Mouse (Mus musculus): ENCODE data around the gene Atg2a. TPM values are rescaled to one million over a fixed set of nuclear protein-coding genes. Genes with fewer than 3 reads are reported as not detected.

Atg2a gene
- polyA plus RNA-seq, 1 experiment from 2014 or later: 13.6 TPM

GRCm38 (mm10) chr19:6270661-6271060, 29.2 kb downstream of the Atg2a start:
- H3K4me2 ChIP-seq (replicated peaks): no peak overlapping the region
- no peak overlapping the region for H3K4me3 ChIP-seq
- no peak overlapping the region for H3K27ac ChIP-seq (replicated peaks)
- no peak overlapping the region for H3K9ac ChIP-seq (replicated peaks)
- 0 out of 2 replicates have a peak, but pooled peaks cover 7% of the 10 kb centered on the region for H3K27me3 ChIP-seq
- H3K4me1 ChIP-seq: peaks cover 8% of the 10 kb centered on the region
- H3K36me3 ChIP-seq: no peaks in the 10 kb centered on the region
- WGBS: 62% methylated on average over 9 of the region's 9 CpGs
- no peak for ATAC-seq (ENCODE audit: low FRiP score, low read depth)
- no peaks in the 10 kb centered on the region for H3K9me3 ChIP-seq

DNA sequence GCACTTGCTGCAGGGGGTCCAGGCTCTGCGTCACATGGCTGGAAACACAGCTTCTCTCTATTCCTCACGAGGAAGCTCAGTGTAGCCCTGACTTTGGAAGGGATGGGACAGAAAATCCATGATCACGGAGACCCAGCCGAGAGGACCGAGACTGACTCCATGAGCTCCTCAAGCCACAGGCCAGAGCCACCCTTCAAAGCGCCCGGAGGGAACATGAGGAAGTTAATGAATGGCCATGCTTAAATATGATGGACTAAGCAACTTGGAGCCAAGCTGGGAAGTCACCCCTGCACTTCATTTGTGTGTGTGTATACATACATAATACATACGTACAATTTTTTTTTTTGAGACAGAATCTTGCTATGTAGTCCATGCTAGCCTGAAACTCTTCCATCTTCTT, 29.7 kb downstream of the Atg2a start:
- no peak overlapping the region for H3K4me3 ChIP-seq
- H3K9me3 ChIP-seq: no peaks in the 10 kb centered on the region
- 0 out of 2 replicates have a peak, but pooled peaks cover 7% of the 10 kb centered on the region for H3K27me3 ChIP-seq
- H3K9ac ChIP-seq (replicated peaks): no peak overlapping the region
- no peak overlapping the region for H3K4me2 ChIP-seq (replicated peaks)
- H3K4me1 ChIP-seq: peaks cover 13% of the 10 kb centered on the region
- no peaks in the 10 kb centered on the region for H3K36me3 ChIP-seq
- ATAC-seq (ENCODE audit: low FRiP score, low read depth): no peak
- H3K27ac ChIP-seq (replicated peaks): no peak overlapping the region
- WGBS: 31% methylated on average over 8 of the region's 8 CpGs

GRCm38 (mm10) chr19:6272053-6272452, 30.6 kb downstream of the Atg2a start:
- ATAC-seq (ENCODE audit: low FRiP score, low read depth): no peak
- no peak overlapping the region for H3K9ac ChIP-seq (replicated peaks)
- H3K27ac ChIP-seq (replicated peaks): no peak overlapping the region
- H3K4me1 ChIP-seq: peaks cover 14% of the 10 kb centered on the region
- no peaks in the 10 kb centered on the region for H3K9me3 ChIP-seq
- 0 out of 2 replicates have a peak, but pooled peaks cover 7% of the 10 kb centered on the region for H3K27me3 ChIP-seq
- no peak overlapping the region for H3K4me3 ChIP-seq
- H3K4me2 ChIP-seq (replicated peaks): no peak overlapping the region
- WGBS: 72% methylated on average over 7 of the region's 7 CpGs
- no peaks in the 10 kb centered on the region for H3K36me3 ChIP-seq

GRCm38 (mm10) chr19:6272738-6273137, 31.3 kb downstream of the Atg2a start:
- no peak for ATAC-seq (ENCODE audit: low FRiP score, low read depth)
- Histone ChIP-seq H3K4me3 (no peak overlapping the region), H3K9me3 (no peaks in the 10 kb centered on the region), H3K9ac (replicated peaks) (no peak overlapping the region), H3K36me3 (no peaks in the 10 kb centered on the region), H3K27ac (replicated peaks) (no peak overlapping the region), H3K4me1 (peaks cover 15% of the 10 kb centered on the region), H3K27me3 (0 out of 2 replicates have a peak, but pooled peaks cover 3% of the 10 kb centered on the region), H3K4me2 (replicated peaks) (no peak overlapping the region)
- 92% methylated on average over 4 of the region's 4 CpGs for WGBS

DNA sequence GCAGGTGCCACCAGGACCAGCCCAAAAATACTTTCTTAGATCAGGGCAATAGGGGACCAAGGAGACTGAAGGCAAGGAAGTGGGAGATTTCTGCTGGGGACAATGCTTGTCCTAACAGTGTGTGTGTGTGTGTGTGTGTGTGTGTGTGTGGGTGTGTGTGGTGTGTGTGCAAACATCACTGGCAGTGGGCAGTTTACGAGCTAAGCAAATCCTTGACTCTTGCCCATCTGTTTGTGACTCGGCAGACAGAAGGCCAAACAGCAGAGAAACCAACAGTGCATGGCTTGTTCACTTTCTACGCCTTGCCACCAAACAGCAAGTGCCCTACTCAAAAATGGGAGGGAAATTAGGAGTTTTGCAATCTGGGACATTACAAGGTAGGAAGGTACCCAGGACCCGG, 32.1 kb downstream of the Atg2a start:
- WGBS: 90% methylated on average over 4 of the region's 4 CpGs
- no peak overlapping the region for H3K9ac ChIP-seq (replicated peaks)
- no peaks in the 10 kb centered on the region for H3K27me3 ChIP-seq
- H3K4me3 ChIP-seq: no peak overlapping the region
- H3K4me1 ChIP-seq: peaks cover 20% of the 10 kb centered on the region
- no peak overlapping the region for H3K27ac ChIP-seq (replicated peaks)
- no peak overlapping the region for H3K4me2 ChIP-seq (replicated peaks)
- H3K9me3 ChIP-seq: no peaks in the 10 kb centered on the region
- ATAC-seq (ENCODE audit: low FRiP score, low read depth): no peak
- H3K36me3 ChIP-seq: no peaks in the 10 kb centered on the region

GRCm38 (mm10) chr19:6273998-6274608, 32.6 kb downstream of the Atg2a start:
- Histone ChIP-seq H3K9ac (replicated peaks) (no peak overlapping the region), H3K36me3 (no peaks in the 10 kb centered on the region), H3K4me1 (peaks cover 26% of the 10 kb centered on the region), H3K27ac (replicated peaks) (no peak overlapping the region), H3K9me3 (no peaks in the 10 kb centered on the region), H3K4me2 (replicated peaks) (no peak overlapping the region), H3K4me3 (no peak overlapping the region), H3K27me3 (no peaks in the 10 kb centered on the region)
- 92% methylated on average over 13 of the region's 13 CpGs for WGBS
- no peak for ATAC-seq (ENCODE audit: low FRiP score, low read depth)

GRCm38 (mm10) chr19:6275740-6276389, 34.4 kb downstream of the Atg2a start:
- Histone ChIP-seq H3K27ac (replicated peaks) (peak overlapping the region; percentile 56), H3K9ac (replicated peaks) (peak overlapping the region; percentile 72), H3K36me3 (peaks cover 12% of the 10 kb centered on the region; the same call in 1 of the 2 replicates), H3K9me3 (no peaks in the 10 kb centered on the region), H3K4me1 (peaks cover 37% of the 10 kb centered on the region), H3K4me2 (replicated peaks) (peak overlapping the region; percentile 95), H3K4me3 (peak overlapping the region; percentile 82), H3K27me3 (no peaks in the 10 kb centered on the region)
- ATAC-seq (ENCODE audit: low FRiP score, low read depth): peak; percentile 31; the same call in 1 of the 2 replicates
- 8% methylated on average over 15 of the region's 15 CpGs for WGBS

- Histone ChIP-seq H3K36me3 (peaks cover 20% of the 10 kb centered on the region), H3K27ac (replicated peaks) (peak within 1 kb of the TSS; percentile 78), H3K4me1 (peaks cover 37% of the 10 kb centered on the region), H3K9me3 (no peaks in the 10 kb centered on the region), H3K9ac (replicated peaks) (peak within 1 kb of the TSS; percentile 88), H3K27me3 (no peaks in the 10 kb centered on the region), H3K4me3 (peak within 1 kb of the TSS; percentile 82), H3K4me2 (replicated peaks) (peak within 1 kb of the TSS; percentile 95)
- peak; percentile 98 for ATAC-seq (ENCODE audit: low FRiP score, low read depth)
- under 1% methylated on average over 103 of the region's 106 CpGs for WGBS
Measured at GRCm38 (mm10) chr19:6276426-6277421, 35.3 kb downstream of the Atg2a start, which contains the start of gene Ehd1. Gene Ehd1 (plus strand): TSS chr19:6276725.

DNA sequence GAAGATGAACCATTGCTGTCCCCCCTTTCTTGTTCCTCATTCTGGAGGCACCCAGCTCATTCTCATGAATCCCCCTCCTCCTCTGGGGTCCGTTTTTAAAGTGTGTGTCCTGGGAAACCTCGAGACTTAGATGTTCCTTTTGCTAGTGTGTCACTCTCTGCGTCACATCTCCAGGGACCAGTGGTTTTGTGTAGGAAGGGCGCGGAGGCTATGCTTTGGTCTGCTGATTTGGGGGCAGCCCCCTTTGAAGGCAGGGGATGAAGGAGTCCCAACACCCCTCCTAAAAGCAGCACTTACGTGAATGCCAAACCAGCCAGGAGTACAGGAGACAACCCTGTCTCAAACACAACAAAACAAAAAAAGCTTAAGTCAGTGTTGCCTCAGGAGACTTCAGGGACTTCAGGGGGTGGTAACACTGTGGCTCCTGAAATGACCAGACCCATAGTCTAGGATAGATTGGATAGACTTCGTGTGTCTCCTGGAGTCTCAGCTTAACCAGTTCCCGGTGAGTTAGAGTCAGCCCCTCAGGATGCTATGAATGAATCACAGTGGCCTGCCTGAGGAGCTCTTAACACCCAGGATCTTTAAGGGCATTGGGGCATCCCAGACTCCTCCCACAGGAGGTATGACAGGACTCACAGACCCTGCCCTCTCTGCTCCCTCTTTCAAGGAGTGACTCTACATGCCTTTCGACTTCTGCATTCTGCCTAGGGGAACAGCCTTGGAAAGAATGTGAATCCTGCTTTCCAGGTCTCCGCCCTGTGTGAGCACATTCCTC, 36.4 kb downstream of the Atg2a start:
- Histone ChIP-seq H3K4me1 (peaks cover 37% of the 10 kb centered on the region), H3K27ac (replicated peaks) (no peak overlapping the region), H3K27me3 (no peaks in the 10 kb centered on the region), H3K4me3 (peak overlapping the region; percentile 82), H3K36me3 (peaks cover 31% of the 10 kb centered on the region), H3K4me2 (replicated peaks) (peak overlapping the region; percentile 95), H3K9ac (replicated peaks) (peak overlapping the region; percentile 88), H3K9me3 (no peaks in the 10 kb centered on the region)
- WGBS: 10% methylated on average over 10 of the region's 10 CpGs
- ATAC-seq (ENCODE audit: low FRiP score, low read depth): no peak

GRCm38 (mm10) chr19:6278439-6279073, 37.1 kb downstream of the Atg2a start:
- Histone ChIP-seq H3K9me3 (no peaks in the 10 kb centered on the region), H3K27ac (replicated peaks) (no peak overlapping the region), H3K36me3 (peaks cover 38% of the 10 kb centered on the region), H3K27me3 (no peaks in the 10 kb centered on the region), H3K9ac (replicated peaks) (peak overlapping the region; percentile 88), H3K4me3 (peak overlapping the region; percentile 82), H3K4me1 (peaks cover 37% of the 10 kb centered on the region), H3K4me2 (replicated peaks) (peak overlapping the region; percentile 95)
- 49% methylated on average over 6 of the region's 6 CpGs for WGBS
- ATAC-seq (ENCODE audit: low FRiP score, low read depth): no peak

All from midbrain, embryonic 12.5 days (tissue).